Mouse (Mus musculus): ENCODE measurements around the gene Dnah2. TPM values are rescaled to one million over a fixed set of nuclear protein-coding genes. Genes with fewer than 3 reads are reported as not detected.

The Dnah2 gene
- polyA plus RNA-seq, 1 experiment from 2014 or later, result 1.9 TPM

GRCm38 (mm10) chr11:69419443-69419812 lies 129.5 kb downstream of the Dnah2 start:
- H3K4me1 ChIP-seq, result peaks cover 75% of the 10 kb centered on the region
- H3K27ac ChIP-seq (replicated peaks), result peak overlapping the region; percentile 99
- 1% methylated on average over 19 of the region's 19 CpGs for WGBS
- peak; percentile 67 for DNase-seq (ENCODE audit: low spot score)
- no peaks in the 10 kb centered on the region for H3K36me3 ChIP-seq
- H3K9me3 ChIP-seq (replicated peaks), result no peaks in the 10 kb centered on the region
- peaks cover 43% of the 10 kb centered on the region for H3K27me3 ChIP-seq (ENCODE audit: low read depth, poor library complexity, severe bottlenecking)
- peak overlapping the region; percentile 93 for H3K4me3 ChIP-seq

- peak overlapping the region; percentile 93 for H3K4me3 ChIP-seq
- peak overlapping the region; percentile 99 for H3K27ac ChIP-seq (replicated peaks)
- DNase-seq (ENCODE audit: low spot score), result peak; percentile 97
- under 1% methylated on average over 45 of the region's 45 CpGs for WGBS
- H3K27me3 ChIP-seq (ENCODE audit: low read depth, poor library complexity, severe bottlenecking), result peaks cover 38% of the 10 kb centered on the region
- H3K4me1 ChIP-seq, result peaks cover 81% of the 10 kb centered on the region
- no peaks in the 10 kb centered on the region for H3K9me3 ChIP-seq (replicated peaks)
- no peaks in the 10 kb centered on the region for H3K36me3 ChIP-seq
Measured at GRCm38 (mm10) chr11:69418481-69419442, 130.1 kb downstream of the Dnah2 start.

GRCm38 (mm10) chr11:69417449-69418384 lies 131.2 kb downstream of the Dnah2 start:
- H3K9me3 ChIP-seq (replicated peaks), result no peaks in the 10 kb centered on the region
- H3K36me3 ChIP-seq, result peaks cover 10% of the 10 kb centered on the region
- WGBS, result under 1% methylated on average over 39 of the region's 39 CpGs
- peaks cover 92% of the 10 kb centered on the region for H3K4me1 ChIP-seq
- H3K27me3 ChIP-seq (ENCODE audit: low read depth, poor library complexity, severe bottlenecking), result peaks cover 28% of the 10 kb centered on the region
- H3K4me3 ChIP-seq, result peak overlapping the region; percentile 93
- H3K27ac ChIP-seq (replicated peaks), result peak overlapping the region; percentile 99
- DNase-seq (ENCODE audit: low spot score), result peak; percentile 97

- 3% methylated on average over 8 of the region's 8 CpGs for WGBS
- no peak for DNase-seq (ENCODE audit: low spot score)
Measured at GRCm38 (mm10) chr11:69416921-69417448, 131.9 kb downstream of the Dnah2 start.

GRCm38 (mm10) chr11:69416509-69416908 lies 132.4 kb downstream of the Dnah2 start:
- 1% methylated on average over 4 of the region's 4 CpGs for WGBS
- H3K27ac ChIP-seq (replicated peaks), result peak overlapping the region; percentile 99

More at GRCm38 (mm10) chr11:69416921-69417448, 131.9 kb downstream of the Dnah2 start:
- Histone ChIP-seq H3K4me3 (peak overlapping the region; percentile 93), H3K9me3 (replicated peaks) (no peaks in the 10 kb centered on the region), H3K4me1 (peaks cover 99% of the 10 kb centered on the region), H3K27me3 (ENCODE audit: low read depth, poor library complexity, severe bottlenecking) (peaks cover 21% of the 10 kb centered on the region), H3K36me3 (peaks cover 15% of the 10 kb centered on the region), H3K27ac (replicated peaks) (peak overlapping the region; percentile 99)

GRCm38 (mm10) chr11:69415668-69416451 lies 133.1 kb downstream of the Dnah2 start:
- no peaks in the 10 kb centered on the region for H3K9me3 ChIP-seq (replicated peaks)
- H3K36me3 ChIP-seq, result peaks cover 15% of the 10 kb centered on the region
- peak overlapping the region; percentile 93 for H3K4me3 ChIP-seq
- peaks cover 9% of the 10 kb centered on the region for H3K27me3 ChIP-seq (ENCODE audit: low read depth, poor library complexity, severe bottlenecking)
- peak; percentile 89 for DNase-seq (ENCODE audit: low spot score)
- H3K4me1 ChIP-seq, result peaks cover 99% of the 10 kb centered on the region
- H3K27ac ChIP-seq (replicated peaks), result peak overlapping the region; percentile 99
- WGBS, result 1% methylated on average over 20 of the region's 25 CpGs

More at GRCm38 (mm10) chr11:69416509-69416908, 132.4 kb downstream of the Dnah2 start:
- DNase-seq (ENCODE audit: low spot score), result no peak
- peaks cover 99% of the 10 kb centered on the region for H3K4me1 ChIP-seq
- H3K4me3 ChIP-seq, result peak overlapping the region; percentile 93
- peaks cover 16% of the 10 kb centered on the region for H3K27me3 ChIP-seq (ENCODE audit: low read depth, poor library complexity, severe bottlenecking)
- H3K36me3 ChIP-seq, result peaks cover 15% of the 10 kb centered on the region
- no peaks in the 10 kb centered on the region for H3K9me3 ChIP-seq (replicated peaks)

- peaks cover 15% of the 10 kb centered on the region for H3K36me3 ChIP-seq
- under 1% methylated on average over 3 of the region's 3 CpGs for WGBS
Measured at GRCm38 (mm10) chr11:69415327-69415667, 133.6 kb downstream of the Dnah2 start.

GRCm38 (mm10) chr11:69414421-69415326 lies 134.2 kb downstream of the Dnah2 start:
- Histone ChIP-seq H3K27me3 (ENCODE audit: low read depth, poor library complexity, severe bottlenecking) (no peaks in the 10 kb centered on the region), H3K4me3 (peak overlapping the region; percentile 93), H3K27ac (replicated peaks) (peak overlapping the region; percentile 99), H3K4me1 (peaks cover 99% of the 10 kb centered on the region), H3K36me3 (peaks cover 15% of the 10 kb centered on the region), H3K9me3 (replicated peaks) (no peaks in the 10 kb centered on the region)
- peak; percentile 65 for DNase-seq (ENCODE audit: low spot score)
- WGBS, result 11% methylated on average over 4 of the region's 4 CpGs

More at GRCm38 (mm10) chr11:69415327-69415667, 133.6 kb downstream of the Dnah2 start:
- Histone ChIP-seq H3K27me3 (ENCODE audit: low read depth, poor library complexity, severe bottlenecking) (peaks cover 4% of the 10 kb centered on the region; the same call in 1 of the 2 replicates), H3K9me3 (replicated peaks) (no peaks in the 10 kb centered on the region), H3K27ac (replicated peaks) (peak overlapping the region; percentile 99), H3K4me1 (peaks cover 99% of the 10 kb centered on the region), H3K4me3 (peak overlapping the region; percentile 93)
- DNase-seq (ENCODE audit: low spot score), result no peak

GRCm38 (mm10) chr11:69413221-69414181 lies 135.4 kb downstream of the Dnah2 start, which contains the start of gene Kdm6b:
Gene Kdm6b (minus strand): TSS chr11:69413675.
- Histone ChIP-seq H3K27me3 (ENCODE audit: low read depth, poor library complexity, severe bottlenecking) (no peaks in the 10 kb centered on the region), H3K4me1 (peaks cover 99% of the 10 kb centered on the region), H3K27ac (replicated peaks) (peak within 1 kb of the TSS; percentile 99), H3K4me3 (peak within 1 kb of the TSS; percentile 93), H3K36me3 (peaks cover 15% of the 10 kb centered on the region), H3K9me3 (replicated peaks) (no peaks in the 10 kb centered on the region)
- DNase-seq (ENCODE audit: low spot score), result peak; percentile 51
- 52% methylated on average over 12 of the region's 12 CpGs for WGBS

- peak overlapping the region; percentile 93 for H3K4me3 ChIP-seq
- H3K9me3 ChIP-seq (replicated peaks), result no peaks in the 10 kb centered on the region
- H3K27ac ChIP-seq (replicated peaks), result peak overlapping the region; percentile 99
- no peak for DNase-seq (ENCODE audit: low spot score)
- peaks cover 23% of the 10 kb centered on the region for H3K36me3 ChIP-seq
- 64% methylated on average over 7 of the region's 7 CpGs for WGBS
- H3K4me1 ChIP-seq, result peaks cover 99% of the 10 kb centered on the region
- no peaks in the 10 kb centered on the region for H3K27me3 ChIP-seq (ENCODE audit: low read depth, poor library complexity, severe bottlenecking)
Measured at GRCm38 (mm10) chr11:69412548-69412947, 136.4 kb downstream of the Dnah2 start.
